Mouse (Mus musculus): ENCODE measurements around the gene Ccdc122.

- no peak for TF ChIP-seq POLR2A (IDR thresholded peaks at IDR 0.05; ENCODE audit: insufficient read depth, low read depth, low read length)
- no peak for TF ChIP-seq CTCF (IDR thresholded peaks at IDR 0.05; ENCODE audit: insufficient read depth, low read depth, low read length)
Measured at GRCm38 (mm10) chr14:77037330-77037729, 758 bp downstream of the Ccdc122 start.
